Mouse (Mus musculus) cerebellum, postnatal 36 days (tissue): Measurements from ENCODE around the gene Mapk14.

Experiments used
- DNase-seq, 2 experiments: peaks; one replicate each; pipeline ENCODE4 v3.0.0; 2021 to 2022; ENCODE audit warnings: mixed read lengths in 2 of 2

The Mapk14 gene

DNA sequence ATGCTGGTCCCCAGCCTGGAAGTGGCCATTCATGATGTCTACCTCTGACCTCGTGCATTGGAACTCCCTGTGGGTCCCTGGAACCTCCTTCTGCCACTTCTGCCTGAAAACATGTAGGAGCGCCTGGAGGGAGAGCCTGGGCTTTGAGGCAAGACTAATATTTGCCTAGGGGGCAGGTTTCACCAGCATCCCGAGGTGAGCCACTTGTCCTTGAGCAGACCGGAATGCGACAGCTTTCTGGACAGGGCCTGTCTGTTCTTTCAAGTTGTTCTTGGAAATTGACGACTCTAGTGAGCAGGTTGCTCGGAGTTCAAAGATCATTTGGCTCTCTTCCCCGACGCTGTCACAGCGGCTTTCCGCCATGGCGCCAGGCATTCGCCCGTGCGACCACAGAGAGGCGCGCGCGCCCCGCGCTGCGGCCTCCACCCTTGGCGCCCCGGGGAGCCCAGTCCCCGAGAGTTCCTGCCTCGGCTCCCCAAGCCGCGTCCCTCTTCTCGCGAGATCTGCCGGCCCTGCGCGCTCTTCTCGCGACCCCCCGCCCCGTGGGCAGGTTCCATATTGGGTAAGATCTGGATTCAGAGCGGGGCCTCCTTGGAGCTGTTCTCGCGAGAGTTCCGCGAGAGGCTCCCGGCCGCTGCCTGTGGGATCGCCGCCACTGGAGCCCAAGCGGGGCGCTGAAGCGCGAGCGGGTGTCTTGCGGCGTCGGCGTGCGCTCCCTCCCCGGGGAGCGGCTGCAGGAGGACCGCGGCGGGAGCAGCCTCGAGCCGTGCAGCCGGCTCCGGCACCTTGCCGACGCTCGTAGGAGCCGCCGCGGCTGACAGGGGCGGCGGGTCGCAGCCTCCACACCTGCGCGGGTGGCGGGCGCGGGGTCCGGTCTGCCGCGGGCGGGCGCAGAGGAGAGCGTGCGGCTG lies at the start of gene Mapk14:
TSS of gene Mapk14 (plus strand) at position 554 of the 911 bp plus-strand sequence.
- peak; percentile 99 to 100 for DNase-seq

- DNase-seq = no peak
These were observed 47.4 kb upstream of the Mapk14 start for GRCm38 (mm10) chr17:28643697-28644096.

GRCm38 (mm10) chr17:28644112-28644511 lies 47.0 kb upstream of the Mapk14 start:
- no peak for DNase-seq

- DNase-seq = no peak
These were observed 44.9 kb upstream of the Mapk14 start for GRCm38 (mm10) chr17:28646221-28646620.

GRCm38 (mm10) chr17:28648607-28649370 lies 42.3 kb upstream of the Mapk14 start:
- peak; percentile 21 to 35 for DNase-seq

- no peak for DNase-seq
These were observed 40.9 kb upstream of the Mapk14 start for GRCm38 (mm10) chr17:28650268-28650667.

DNA sequence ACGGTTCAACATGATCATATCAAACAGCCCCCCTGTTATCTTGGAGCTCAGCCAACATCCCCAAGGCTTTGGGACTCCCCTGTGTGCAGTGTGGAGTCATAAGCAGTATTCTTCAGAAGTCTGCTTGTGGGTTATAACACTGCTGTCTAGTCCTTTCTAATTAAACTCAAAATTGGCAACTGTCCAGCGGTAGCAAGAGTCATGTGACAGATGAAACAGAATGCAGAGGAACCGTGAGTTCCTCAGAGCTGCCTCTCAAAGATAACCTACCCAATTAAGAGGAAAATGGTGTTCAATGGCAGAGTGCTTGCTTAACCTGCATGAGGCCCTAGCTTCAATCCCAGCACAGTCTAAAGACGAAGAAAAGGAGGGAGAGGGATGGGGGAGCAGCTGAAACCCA lies 33.2 kb upstream of the Mapk14 start:
- DNase-seq = no peak

DNA sequence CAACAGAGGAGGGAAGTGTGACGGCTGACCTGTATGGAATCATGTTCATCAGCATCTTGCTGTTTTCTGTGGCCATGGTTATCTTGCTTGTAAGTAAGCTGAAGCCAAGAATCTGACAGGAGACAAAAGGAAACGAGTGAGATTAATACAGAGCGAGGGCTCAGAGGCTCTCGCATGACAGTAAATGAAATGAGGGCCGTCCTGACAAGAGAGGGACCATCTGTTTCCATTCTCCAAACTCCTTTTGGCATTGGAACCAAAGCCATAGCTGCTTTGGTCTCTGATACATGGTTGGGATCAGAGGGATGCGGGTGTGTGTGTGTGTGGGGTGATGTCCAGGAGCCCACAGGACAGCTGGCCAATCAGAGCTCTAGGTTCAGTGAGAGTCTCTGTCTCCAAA lies 31.6 kb upstream of the Mapk14 start:
- no peak for DNase-seq

DNA sequence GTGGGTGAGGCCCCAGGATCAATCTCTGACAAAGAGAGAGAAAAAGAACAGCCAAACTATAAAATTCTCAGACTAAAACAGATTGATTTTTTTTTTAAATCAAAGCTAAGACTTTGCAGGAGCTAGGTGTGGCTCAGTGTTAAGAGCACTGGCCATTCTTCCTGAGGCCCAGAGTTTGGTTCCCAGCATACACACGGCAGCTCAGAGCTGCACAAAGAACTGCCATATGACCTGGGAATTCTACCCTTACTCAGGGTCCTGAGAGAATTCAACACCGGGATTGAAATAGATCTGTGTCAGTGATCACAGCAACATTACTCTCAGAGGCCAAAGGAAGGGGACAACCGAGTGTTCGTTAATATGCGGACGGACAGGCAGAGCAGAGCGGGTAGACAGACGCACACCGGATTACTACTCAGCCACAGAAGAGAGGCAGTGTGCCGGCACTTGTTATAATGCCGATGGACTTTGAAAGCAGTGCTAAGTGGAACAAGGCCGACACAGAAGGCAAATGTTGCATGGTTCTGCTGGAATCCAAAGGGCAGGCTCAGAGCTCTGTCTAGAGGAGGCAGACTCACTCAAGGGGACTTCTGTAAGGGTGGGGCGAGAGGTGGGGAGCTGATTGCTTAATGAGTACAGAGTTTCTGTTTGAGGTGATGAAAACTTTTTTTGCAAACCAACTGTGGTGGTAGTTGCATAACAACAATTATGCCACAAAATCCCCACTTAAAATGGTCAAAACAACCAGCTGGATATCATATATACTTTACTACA lies 8.6 kb upstream of the Mapk14 start:
- DNase-seq = no peak

DNA sequence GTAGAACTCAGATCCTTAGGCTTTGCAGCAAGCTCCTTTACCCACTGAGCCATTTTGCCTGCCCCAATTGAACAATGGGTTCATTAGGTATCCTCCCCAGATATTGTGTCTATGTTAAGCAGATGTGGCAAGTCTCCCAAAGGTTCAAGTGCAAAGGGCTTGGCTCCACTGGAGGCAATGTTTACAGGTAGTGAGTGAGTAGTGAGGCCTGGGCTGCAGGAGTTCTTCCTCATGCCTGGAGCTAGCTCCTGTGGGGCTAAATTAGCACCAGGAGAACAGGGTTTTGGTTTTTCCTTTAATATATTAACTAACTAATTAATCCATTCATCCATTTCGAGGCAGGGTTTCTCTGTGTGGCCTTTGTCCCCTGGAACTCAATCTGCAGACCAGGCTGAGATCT lies 7.5 kb upstream of the Mapk14 start:
- no peak for DNase-seq

DNA sequence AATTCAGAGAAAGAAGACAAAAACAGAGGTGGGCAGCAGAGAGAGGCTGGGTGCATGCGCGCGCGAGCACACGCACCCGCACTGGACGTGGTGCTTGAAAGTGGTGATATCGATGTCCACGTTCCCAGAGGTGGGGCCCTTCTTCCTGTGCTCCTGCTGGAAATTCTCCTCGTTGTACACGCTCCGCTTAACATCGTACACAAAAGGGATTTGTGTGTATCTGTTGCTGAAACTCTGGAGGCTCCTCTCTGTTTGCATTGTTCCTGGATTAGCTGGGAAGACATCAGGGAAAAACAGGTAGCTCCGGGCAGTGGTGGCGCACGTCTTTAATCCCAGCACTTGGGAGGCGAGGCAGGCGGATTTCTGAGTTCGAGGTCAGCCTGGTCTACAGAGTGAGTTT lies 6.5 kb upstream of the Mapk14 start:
- no peak for DNase-seq

GRCm38 (mm10) chr17:28687354-28687753 lies 3.8 kb upstream of the Mapk14 start:
- DNase-seq = no peak

- DNase-seq = peak; percentile 62 to 64
These were observed 1.4 kb upstream of the Mapk14 start, which contains the start of gene Slc26a8 for GRCm38 (mm10) chr17:28689586-28690283. Gene Slc26a8, minus strand, starts transcription at chr17:28690233.

GRCm38 (mm10) chr17:28691687-28692340 lies 685 bp downstream of the Mapk14 start:
- DNase-seq = peak; percentile 50 to 59

- DNase-seq = peak; percentile 48 to 51
These were observed 1.2 kb downstream of the Mapk14 start for GRCm38 (mm10) chr17:28692341-28692710.

- DNase-seq = no peak
These were observed 2.0 kb downstream of the Mapk14 start for GRCm38 (mm10) chr17:28693086-28693485.

DNA sequence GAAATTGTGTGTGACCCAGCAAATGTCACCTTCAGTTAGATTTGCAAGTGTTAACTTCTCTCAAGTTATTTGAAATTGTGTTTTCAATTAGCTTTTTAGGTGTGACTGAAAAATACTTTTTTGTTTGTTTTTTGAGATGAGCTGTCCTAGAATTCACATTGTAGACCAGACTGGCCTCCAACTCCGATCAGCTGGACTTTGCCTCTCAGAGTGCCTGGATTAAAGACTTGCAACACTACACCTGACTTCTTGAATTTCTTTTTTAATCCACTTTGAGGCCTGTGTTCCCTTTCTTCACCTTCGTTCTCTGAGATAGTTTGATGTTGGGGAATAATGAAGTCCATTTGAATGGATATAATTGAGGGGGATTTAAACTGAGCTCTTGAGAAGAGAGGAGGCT lies 2.9 kb downstream of the Mapk14 start:
- DNase-seq = no peak

- no peak for DNase-seq
These were observed 3.7 kb downstream of the Mapk14 start for GRCm38 (mm10) chr17:28694832-28695231.

- no peak for DNase-seq
These were observed 5.5 kb downstream of the Mapk14 start for GRCm38 (mm10) chr17:28696641-28697040.

DNA sequence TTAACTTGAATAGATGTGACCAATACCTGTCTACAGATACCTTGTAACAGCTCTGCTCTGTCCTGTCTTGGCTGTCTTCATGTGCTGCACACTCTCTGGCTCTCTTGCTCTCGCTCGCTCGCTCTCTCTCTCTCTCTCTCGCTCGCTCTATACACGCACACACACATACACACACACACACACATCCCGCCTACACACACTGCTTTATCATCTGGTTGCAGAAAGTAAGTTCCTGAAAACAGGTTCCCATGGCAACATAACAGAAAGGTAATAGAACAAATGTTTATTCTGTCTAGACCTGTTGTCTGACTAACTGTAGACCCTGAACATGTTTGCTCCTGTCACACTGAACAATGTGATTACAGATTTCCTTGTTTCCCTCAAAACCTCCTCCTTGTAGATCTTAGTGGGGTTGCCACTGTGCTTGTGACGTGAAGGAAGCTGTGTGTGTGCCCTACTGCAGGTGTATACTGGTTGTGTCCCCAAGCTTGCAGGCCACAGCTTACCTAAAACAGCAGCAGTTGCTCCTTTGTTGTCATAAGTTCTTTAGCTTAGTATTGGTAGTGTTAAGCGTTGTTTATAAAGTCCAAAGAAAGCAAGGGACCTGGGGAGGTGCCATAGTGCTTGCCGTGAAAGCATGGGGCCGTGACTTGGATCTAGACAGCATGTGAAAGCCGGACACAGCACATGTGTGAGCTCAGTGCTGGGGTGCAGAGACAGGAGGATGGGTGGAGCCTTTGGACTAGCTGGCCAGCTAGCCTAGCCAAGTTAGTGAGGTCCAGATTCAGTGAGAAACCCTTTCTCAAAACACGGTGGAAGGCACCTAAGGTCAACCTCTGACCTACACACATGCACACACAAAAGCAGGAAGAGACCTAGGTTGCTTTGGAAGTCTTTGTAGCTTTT lies 6.4 kb downstream of the Mapk14 start:
- peak; percentile 24 to 39 for DNase-seq

DNA sequence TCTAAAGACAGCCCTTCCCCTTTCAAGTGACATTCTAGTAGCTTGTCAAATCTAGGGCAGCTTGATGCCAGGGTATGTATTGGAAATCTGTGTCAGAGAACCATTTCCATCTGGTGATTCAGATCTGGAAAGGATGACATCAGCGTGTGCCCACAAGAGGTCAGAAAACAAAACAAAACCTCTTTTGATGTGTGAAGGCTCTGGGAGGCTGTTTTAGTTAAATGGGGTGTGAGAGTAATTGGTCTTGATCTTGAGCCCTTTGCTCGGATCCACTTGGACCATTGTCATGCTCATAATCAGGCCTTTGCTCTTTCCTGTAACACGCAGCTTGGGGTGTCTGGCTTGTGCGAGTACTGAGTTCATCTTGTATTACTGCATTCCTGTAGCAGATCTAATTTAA lies 7.1 kb downstream of the Mapk14 start:
- peak in 1 of 2 experiments; percentile 37 for DNase-seq
